Comparison of ENCODE assay signal across 8 mouse cellular contexts in genomic region chr9:58311191-58311910, GRCm38 (mm10). TPM values are rescaled to one million over a fixed set of nuclear protein-coding genes. Genes with fewer than 3 reads are reported as not detected.
DNase-seq lines count a peak whose midpoint lies in the region; ATAC-seq and TF ChIP-seq lines count a peak whose summit lies in the region.

No protein-coding gene starts in this region.

- H3K9me3 ChIP-seq in hindbrain, embryonic 10.5 days, result no peaks in the 10 kb centered on the region
- no peaks in the 10 kb centered on the region for H3K9me3 ChIP-seq in liver, embryonic 15.5 days (replicated peaks)
- H3K9me3 ChIP-seq in stomach, embryonic 15.5 days, result no peaks in the 10 kb centered on the region

- H3K4me1 ChIP-seq in hindbrain, embryonic 10.5 days (replicated peaks), result peaks cover 76% of the 10 kb centered on the region
- H3K4me1 ChIP-seq in liver, embryonic 15.5 days (replicated peaks), result peaks cover 11% of the 10 kb centered on the region
- peaks cover 66% of the 10 kb centered on the region for H3K4me1 ChIP-seq in stomach, embryonic 15.5 days

- TF ChIP-seq CTCF in brain, embryonic 14.5 days (IDR thresholded peaks at IDR 0.05; ENCODE audit: borderline replicate concordance, extremely low read depth, insufficient read depth, insufficient read length), result peak; percentile 16; the same call in 1 of the 2 replicates

- no peaks in the 10 kb centered on the region for H3K36me3 ChIP-seq in hindbrain, embryonic 10.5 days
- no peaks in the 10 kb centered on the region for H3K36me3 ChIP-seq in liver, embryonic 15.5 days (replicated peaks)
- H3K36me3 ChIP-seq in stomach, embryonic 15.5 days, result no peaks in the 10 kb centered on the region

- H3K4me3 ChIP-seq in hindbrain, embryonic 10.5 days, result peak overlapping the region; percentile 55
- 0 out of 2 replicates have a peak overlapping the region, but pooled peaks have one; percentile 29 for H3K4me3 ChIP-seq in liver, embryonic 15.5 days (replicated peaks)
- peak overlapping the region; percentile 52 for H3K4me3 ChIP-seq in stomach, embryonic 15.5 days (replicated peaks)

- peak; percentile 59 for DNase-seq in adrenal gland, postnatal 10 days
- DNase-seq in adrenal gland, postnatal 4 days (ENCODE audit: low spot score in 2 of 2), result no peak
- no peak for DNase-seq in brain, embryonic 14.5 days (ENCODE audit: low read depth)
- DNase-seq in hindbrain, embryonic 10.5 days (ENCODE audit: low spot score), result no peak
- DNase-seq in cerebellum, adult 9-11 months, result no peak
- no peak for DNase-seq in cerebellum, postnatal 36 days

- peak overlapping the region; percentile 87; the same call in 1 of the 2 replicates for H3K27ac ChIP-seq in hindbrain, embryonic 10.5 days
- H3K27ac ChIP-seq in liver, embryonic 15.5 days (replicated peaks), result no peak overlapping the region
- no peak overlapping the region for H3K27ac ChIP-seq in stomach, embryonic 15.5 days

- no peak for ATAC-seq in liver, embryonic 15.5 days (ENCODE audit: insufficient read depth)
- ATAC-seq in stomach, embryonic 15.5 days (ENCODE audit: insufficient read depth, low FRiP score, low read depth), result no peak

- no peak for TF ChIP-seq POLR2A in brain, embryonic 14.5 days (IDR thresholded peaks at IDR 0.05; ENCODE audit: borderline replicate concordance, extremely low read depth, insufficient read depth, insufficient read length, poor library complexity, severe bottlenecking)

- H3K4me2 ChIP-seq in liver, embryonic 15.5 days, result 0 out of 2 replicates have a peak overlapping the region, but pooled peaks have one; percentile 49
- H3K4me2 ChIP-seq in stomach, embryonic 15.5 days, result peak overlapping the region; percentile 82

- 55% methylated on average over 33 of the region's 33 CpGs for WGBS in hindbrain, embryonic 10.5 days
- 59% methylated on average over 33 of the region's 33 CpGs for WGBS in liver, embryonic 15.5 days (ENCODE audit: insufficient replicate concordance)
- WGBS in stomach, embryonic 15.5 days, result 64% methylated on average over 33 of the region's 33 CpGs

- H3K27me3 ChIP-seq in hindbrain, embryonic 10.5 days (ENCODE audit: insufficient read depth, poor library complexity, severe bottlenecking), result peaks cover 50% of the 10 kb centered on the region
- H3K27me3 ChIP-seq in liver, embryonic 15.5 days, result peaks cover 48% of the 10 kb centered on the region
- H3K27me3 ChIP-seq in stomach, embryonic 15.5 days (replicated peaks), result peaks cover 8% of the 10 kb centered on the region

- no peak overlapping the region for H3K9ac ChIP-seq in liver, embryonic 15.5 days
- peak overlapping the region; percentile 30; the same call in 1 of the 2 replicates for H3K9ac ChIP-seq in stomach, embryonic 15.5 days

RNA-seq across cellular contexts. Expression of gene Loxl1, which starts 1.6 kb away (rescaled TPM):
- total RNA-seq in adrenal gland, postnatal 10 days (2021), result 10 to 100 TPM; 49.1 to 49.2 TPM
- total RNA-seq in adrenal gland, postnatal 4 days (2021), result 10 to 100 TPM; 57.7 to 60.2 TPM
- 11.8 and 14.4 TPM in 2 replicates for polyA plus RNA-seq in brain, embryonic 14.5 days (2012; rRNA removed)
- polyA plus RNA-seq in hindbrain, embryonic 10.5 days (2016; fragmentation: Nextera tagmentation; extraction: Ambion mirVana), result 9.9 and 14.5 TPM in 2 replicates
- 2.7 TPM in 2 replicates for polyA plus RNA-seq in liver, embryonic 15.5 days (2015; fragmentation: Nextera tagmentation; extraction: Ambion mirVana)
- polyA plus RNA-seq in stomach, embryonic 15.5 days (2015; fragmentation: Nextera tagmentation; extraction: Ambion mirVana), result 42.1 and 49.2 TPM in 2 replicates

RNA-seq across cellular contexts. Expression of gene Stoml1, which starts 58.4 kb away (rescaled TPM):
- 10 to 100 TPM; 14.6 to 22.4 TPM for total RNA-seq in adrenal gland, postnatal 10 days (2021)
- total RNA-seq in adrenal gland, postnatal 4 days (2021), result 10 to 100 TPM; 29.9 to 30.8 TPM
- 123 and 145 TPM in 2 replicates for polyA plus RNA-seq in brain, embryonic 14.5 days (2012; rRNA removed)
- polyA plus RNA-seq in hindbrain, embryonic 10.5 days (2016; fragmentation: Nextera tagmentation; extraction: Ambion mirVana), result 27.7 and 39.8 TPM in 2 replicates
- polyA plus RNA-seq in liver, embryonic 15.5 days (2015; fragmentation: Nextera tagmentation; extraction: Ambion mirVana), result 4.1 and 5.0 TPM in 2 replicates
- 24.1 and 30.0 TPM in 2 replicates for polyA plus RNA-seq in stomach, embryonic 15.5 days (2015; fragmentation: Nextera tagmentation; extraction: Ambion mirVana)

RNA-seq across cellular contexts. Expression of gene Tbc1d21, which starts 58.9 kb away (rescaled TPM):
- not detected for total RNA-seq in adrenal gland, postnatal 10 days (2021)
- total RNA-seq in adrenal gland, postnatal 4 days (2021), result not detected
- not detected in 2 replicates for polyA plus RNA-seq in brain, embryonic 14.5 days (2012; rRNA removed)
- not detected in 2 replicates for polyA plus RNA-seq in hindbrain, embryonic 10.5 days (2016; fragmentation: Nextera tagmentation; extraction: Ambion mirVana)
- not detected in 2 replicates for polyA plus RNA-seq in liver, embryonic 15.5 days (2015; fragmentation: Nextera tagmentation; extraction: Ambion mirVana)
- 0.14 TPM in 1 of 2 replicates, not detected in the other for polyA plus RNA-seq in stomach, embryonic 15.5 days (2015; fragmentation: Nextera tagmentation; extraction: Ambion mirVana)
